8 mouse cellular contexts compared by ENCODE assay signal in the genomic region with DNA sequence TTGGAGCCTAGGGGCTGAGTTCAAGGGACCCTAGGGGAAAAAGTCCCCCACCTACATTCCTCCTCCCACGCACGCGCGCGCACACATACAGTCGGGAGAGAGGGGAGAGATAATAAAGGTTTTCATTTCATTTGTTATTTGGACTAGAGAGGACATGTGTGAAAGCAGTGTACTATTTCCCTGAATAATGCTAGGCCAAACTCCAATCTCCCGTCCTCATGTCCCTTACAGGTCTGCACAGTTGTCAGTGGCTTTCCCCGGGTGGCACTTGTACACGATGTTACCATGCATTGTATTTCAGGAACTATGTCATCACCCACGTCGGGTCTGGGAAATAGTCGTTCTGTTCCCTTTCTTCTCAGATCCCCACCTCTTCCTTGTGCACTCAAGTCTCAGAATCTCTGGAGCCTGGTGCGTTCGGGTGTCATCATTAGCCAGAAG. TPM values are rescaled to one million over a fixed set of nuclear protein-coding genes. Genes with fewer than 3 reads are reported as not detected.
DNase-seq lines count a peak whose midpoint lies in the region; ATAC-seq lines count a peak whose summit lies in the region.

No protein-coding gene starts in this region.

- no peak for DNase-seq in kidney, postnatal 25 days
- peak; percentile 76 for DNase-seq in Muller cell, postnatal 12 days (ENCODE audit: inconsistent ontology term)
- DNase-seq in liver, embryonic 13.5 days, result no peak
- no peak for DNase-seq in thymus, postnatal 10 days (ENCODE audit: low spot score in 2 of 2)
- DNase-seq in cerebellum, postnatal 25 days, result no peak

- peak overlapping the region; percentile 90 for H3K4me3 ChIP-seq in kidney, embryonic 15.5 days (replicated peaks)
- H3K4me3 ChIP-seq in heart, embryonic 11.5 days (ENCODE audit: low read depth, low read length), result peak overlapping the region; percentile 73
- H3K4me3 ChIP-seq in liver, embryonic 13.5 days (replicated peaks), result peak overlapping the region; percentile 82
- H3K4me3 ChIP-seq in neural tube, embryonic 14.5 days (ENCODE audit: low read depth, low read length), result peak overlapping the region; percentile 62

- ATAC-seq in kidney, embryonic 15.5 days (replicated peaks; ENCODE audit: low FRiP score), result peak; percentile 13; the same call in 1 of the 2 replicates
- ATAC-seq in heart, embryonic 11.5 days (replicated peaks; ENCODE audit: insufficient number of reproducible peaks, low FRiP score, low TSS enrichment), result no peak
- ATAC-seq in liver, embryonic 13.5 days (ENCODE audit: low read depth), result peak; percentile 27; the same call in 1 of the 2 replicates
- peak; percentile 9; the same call in 1 of the 2 replicates for ATAC-seq in neural tube, embryonic 14.5 days (ENCODE audit: low read depth)

- no peaks in the 10 kb centered on the region for H3K27me3 ChIP-seq in kidney, embryonic 15.5 days
- H3K27me3 ChIP-seq in heart, embryonic 11.5 days (ENCODE audit: control insufficient read depth, insufficient read depth, low read length), result no peaks in the 10 kb centered on the region
- H3K27me3 ChIP-seq in liver, embryonic 13.5 days, result no peaks in the 10 kb centered on the region
- H3K27me3 ChIP-seq in neural tube, embryonic 14.5 days (ENCODE audit: control insufficient read depth, insufficient read depth, low read length), result peaks cover 5% of the 10 kb centered on the region

- H3K36me3 ChIP-seq in kidney, embryonic 15.5 days, result no peaks in the 10 kb centered on the region
- H3K36me3 ChIP-seq in heart, embryonic 11.5 days (ENCODE audit: control insufficient read depth, insufficient read depth, low read length), result no peaks in the 10 kb centered on the region
- H3K36me3 ChIP-seq in liver, embryonic 13.5 days, result peaks cover 17% of the 10 kb centered on the region
- H3K36me3 ChIP-seq in neural tube, embryonic 14.5 days (ENCODE audit: control insufficient read depth, insufficient read depth, low read length), result no peaks in the 10 kb centered on the region

- H3K9me3 ChIP-seq in kidney, embryonic 15.5 days (replicated peaks), result no peaks in the 10 kb centered on the region
- H3K9me3 ChIP-seq in heart, embryonic 11.5 days (replicated peaks; ENCODE audit: control insufficient read depth, low read length), result no peaks in the 10 kb centered on the region
- H3K9me3 ChIP-seq in liver, embryonic 13.5 days (replicated peaks), result no peaks in the 10 kb centered on the region
- H3K9me3 ChIP-seq in neural tube, embryonic 14.5 days (ENCODE audit: control insufficient read depth, low read length), result no peaks in the 10 kb centered on the region

- H3K9ac ChIP-seq in kidney, embryonic 15.5 days, result peak overlapping the region; percentile 88
- peak overlapping the region; percentile 92 for H3K9ac ChIP-seq in heart, embryonic 11.5 days (ENCODE audit: low read depth, low read length)
- H3K9ac ChIP-seq in liver, embryonic 13.5 days, result peak overlapping the region; percentile 92
- peak overlapping the region; percentile 67 for H3K9ac ChIP-seq in neural tube, embryonic 14.5 days (replicated peaks; ENCODE audit: low read depth, low read length)

- H3K27ac ChIP-seq in kidney, embryonic 15.5 days, result peak overlapping the region; percentile 94
- H3K27ac ChIP-seq in heart, embryonic 11.5 days (ENCODE audit: low read depth, low read length), result peak overlapping the region; percentile 78
- H3K27ac ChIP-seq in liver, embryonic 13.5 days, result peak overlapping the region; percentile 89
- H3K27ac ChIP-seq in neural tube, embryonic 14.5 days (ENCODE audit: low read depth, low read length), result peak overlapping the region; percentile 70

- H3K4me2 ChIP-seq in kidney, embryonic 15.5 days, result peak overlapping the region; percentile 78
- H3K4me2 ChIP-seq in heart, embryonic 11.5 days, result peak overlapping the region; percentile 85
- peak overlapping the region; percentile 81 for H3K4me2 ChIP-seq in liver, embryonic 13.5 days
- peak overlapping the region; percentile 96 for H3K4me2 ChIP-seq in neural tube, embryonic 14.5 days (ENCODE audit: low read depth, low read length)

- H3K4me1 ChIP-seq in kidney, embryonic 15.5 days, result peaks cover 56% of the 10 kb centered on the region
- peaks cover 23% of the 10 kb centered on the region for H3K4me1 ChIP-seq in heart, embryonic 11.5 days (ENCODE audit: control insufficient read depth, insufficient read depth, low read length)
- peaks cover 74% of the 10 kb centered on the region for H3K4me1 ChIP-seq in liver, embryonic 13.5 days (replicated peaks)
- H3K4me1 ChIP-seq in neural tube, embryonic 14.5 days (ENCODE audit: control insufficient read depth, insufficient read depth, low read length), result peaks cover 7% of the 10 kb centered on the region; the same call in 1 of the 2 replicates

- WGBS in kidney, embryonic 15.5 days, result 4% methylated on average over 14 of the region's 14 CpGs
- WGBS in heart, embryonic 11.5 days (ENCODE audit: insufficient replicate concordance), result 8% methylated on average over 14 of the region's 14 CpGs
- WGBS in liver, embryonic 13.5 days (ENCODE audit: insufficient replicate concordance), result 7% methylated on average over 14 of the region's 14 CpGs
- 3% methylated on average over 14 of the region's 14 CpGs for WGBS in neural tube, embryonic 14.5 days

RNA-seq across cellular contexts. Expression of gene Elmsan1, which starts 0.5 kb away (rescaled TPM):
- 8.7 and 10.8 TPM in 2 replicates for polyA plus RNA-seq in kidney, embryonic 15.5 days (2015; fragmentation: Nextera tagmentation; extraction: Ambion mirVana)
- 5.9 and 7.1 TPM in 2 replicates for polyA plus RNA-seq in heart, embryonic 11.5 days (2014; fragmentation: Nextera tagmentation; extraction: Ambion mirVana)
- 3.7 and 4.4 TPM in 2 replicates for polyA plus RNA-seq in liver, embryonic 13.5 days (2015; fragmentation: Nextera tagmentation; extraction: Ambion mirVana)
- polyA plus RNA-seq in neural tube, embryonic 14.5 days (2014; fragmentation: Nextera tagmentation; extraction: Ambion mirVana), result 4.2 and 4.5 TPM in 2 replicates
